Mouse (Mus musculus) MEL (cell line): Measurements from ENCODE around the gene Mtmr10. TPM values are rescaled to one million over a fixed set of nuclear protein-coding genes. Genes with fewer than 3 reads are reported as not detected.

Source experiments
- DNase-seq: peaks from one replicate; pipeline ENCODE4 v3.0.0; 2011; ENCODE audit warnings: low read depth, low spot score
- H3K27ac ChIP-seq: 2 replicates; pipeline ENCODE4 v1.5.1; 2012; ENCODE audit warnings: low read depth, mild to moderate bottlenecking, control low read depth, low read length, moderate library complexity; ENCODE audit not compliant: control insufficient read depth
- H3K27me3 ChIP-seq, 2 experiments: fragments of 150-350 bp in 1 of 2; sonication (generic) in 1 of 2; 2 replicates each; pipeline ENCODE4 v1.6.1; 2012; ENCODE audit warnings: low read length in 2 of 2, mild to moderate bottlenecking in 2 of 2, improper control_type of control experiment in 1 of 2, moderate library complexity in 1 of 2; ENCODE audit not compliant: insufficient read depth in 2 of 2, control insufficient read depth in 1 of 2
- H3K36me3 ChIP-seq, 2 experiments: 2 replicates each; pipeline ENCODE4 v1.6.1; 2012 to 2014; ENCODE audit warnings: low read length in 2 of 2, improper control_type of control experiment in 1 of 2, inconsistent platforms in 1 of 2, mild to moderate bottlenecking in 1 of 2; ENCODE audit not compliant: insufficient read depth in 2 of 2, control insufficient read depth in 1 of 2
- H3K4me1 ChIP-seq, 2 experiments: fragments of 150-350 bp in 1 of 2; sonication (generic) in 1 of 2; 2 replicates each; pipeline ENCODE4 v1.6.1; 2012; ENCODE audit warnings: low read length in 2 of 2, improper control_type of control experiment in 1 of 2, mild to moderate bottlenecking in 1 of 2; ENCODE audit not compliant: insufficient read depth in 2 of 2, control insufficient read depth in 1 of 2
- H3K4me3 ChIP-seq, 2 experiments: fragments of 150-350 bp in 1 of 2; sonication (generic) in 1 of 2; 2 replicates each; pipeline ENCODE4 v1.5.1; 2012; ENCODE audit warnings: low read depth in 2 of 2, low read length in 2 of 2, mild to moderate bottlenecking in 2 of 2, moderate library complexity in 2 of 2, control low read depth in 1 of 2, improper control_type of control experiment in 1 of 2; ENCODE audit not compliant: control insufficient read depth in 1 of 2, insufficient read depth in 1 of 2
- H3K79me2 ChIP-seq: 2 replicates; pipeline ENCODE4 v1.6.1; 2012; ENCODE audit warnings: mild to moderate bottlenecking, low read length, moderate library complexity; ENCODE audit not compliant: control insufficient read depth, poor library complexity, insufficient read depth
- H3K9ac ChIP-seq: 2 replicates; pipeline ENCODE4 v1.6.1; 2012; ENCODE audit warnings: low read depth, mild to moderate bottlenecking, control low read depth, low read length, moderate library complexity; ENCODE audit not compliant: control insufficient read depth, poor library complexity, severe bottlenecking
- H3K9me3 ChIP-seq: fragments of 150-350 bp; sonication (generic); replicated peaks from 2 replicates; pipeline ENCODE4 v1.6.1; 2012; ENCODE audit warnings: mild to moderate bottlenecking, low read length, improper control_type of control experiment, moderate library complexity; ENCODE audit not compliant: insufficient read depth
- BHLHE40 ChIP-seq: IDR thresholded peaks from 2 replicates; pipeline ENCODE4 v1.6.1; 2012; ENCODE audit warnings: low read depth, mild to moderate bottlenecking, inconsistent platforms, low read length, improper control_type of control experiment, borderline replicate concordance
- CTCF ChIP-seq, 3 experiments: IDR thresholded peaks in 2 of 3; conservative IDR thresholded peaks in 1 of 3; 2 replicates each; pipeline ENCODE4 v1.5.1; 2011 to 2012; ENCODE audit warnings: low read length in 3 of 3, low read depth in 2 of 3, mild to moderate bottlenecking in 2 of 3, improper control_type of control experiment in 1 of 3, inconsistent platforms in 1 of 3, mixed read lengths in 1 of 3, moderate library complexity in 1 of 3; ENCODE audit not compliant: control insufficient read depth in 1 of 3, insufficient read depth in 1 of 3, poor library complexity in 1 of 3, severe bottlenecking in 1 of 3
- E2F4 ChIP-seq: IDR thresholded peaks from 2 replicates; pipeline ENCODE4 v1.6.1; 2011; ENCODE audit warnings: low read depth, low read length, improper control_type of control experiment, borderline replicate concordance
- ELF1 ChIP-seq: IDR thresholded peaks from 2 replicates; pipeline ENCODE4 v1.6.1; 2014; ENCODE audit warnings: low read depth, mild to moderate bottlenecking, inconsistent platforms, low read length, improper control_type of control experiment, moderate library complexity
- EP300 ChIP-seq, 2 experiments: IDR thresholded peaks; 2 replicates each; pipeline ENCODE4 v1.6.1; 2011; ENCODE audit warnings: improper control_type of control experiment in 2 of 2, low read length in 2 of 2, low read depth in 1 of 2, mild to moderate bottlenecking in 1 of 2
- ETS1 ChIP-seq: IDR thresholded peaks from 2 replicates; pipeline ENCODE4 v1.6.1; 2012; ENCODE audit warnings: low read depth, mild to moderate bottlenecking, inconsistent platforms, low read length, improper control_type of control experiment, moderate library complexity
- GABPA ChIP-seq: IDR thresholded peaks from 2 replicates; pipeline ENCODE4 v1.6.1; 2012; ENCODE audit warnings: low read depth, mild to moderate bottlenecking, inconsistent platforms, low read length, improper control_type of control experiment, moderate library complexity
- HCFC1 ChIP-seq: IDR thresholded peaks from 2 replicates; pipeline ENCODE4 v1.6.1; 2012; ENCODE audit warnings: low read depth, mild to moderate bottlenecking, inconsistent platforms, low read length, improper control_type of control experiment, moderate library complexity
- KAT2A ChIP-seq: conservative IDR thresholded peaks from 2 replicates; pipeline ENCODE4 v1.6.1; 2012; ENCODE audit warnings: low read depth, low read length, improper control_type of control experiment, inconsistent platforms
- MAX ChIP-seq: IDR thresholded peaks from 2 replicates; pipeline ENCODE4 v1.6.1; 2011; ENCODE audit warnings: low read length, improper control_type of control experiment
- MXI1 ChIP-seq: IDR thresholded peaks from 2 replicates; pipeline ENCODE4 v1.6.1; 2011; ENCODE audit warnings: mild to moderate bottlenecking, low read depth, low read length, improper control_type of control experiment
- MYC ChIP-seq: IDR thresholded peaks from 2 replicates; pipeline ENCODE4 v1.6.1; 2011; ENCODE audit warnings: low read depth, mild to moderate bottlenecking, low read length, improper control_type of control experiment, moderate library complexity
- NELFE ChIP-seq: IDR thresholded peaks from 2 replicates; pipeline ENCODE4 v1.6.1; 2011; ENCODE audit warnings: low read depth, low read length, improper control_type of control experiment
- NRF1 ChIP-seq: IDR thresholded peaks from 2 replicates; pipeline ENCODE4 v1.6.1; 2014; ENCODE audit warnings: low read depth, mild to moderate bottlenecking, inconsistent platforms, low read length, improper control_type of control experiment, moderate library complexity; ENCODE audit not compliant: poor library complexity, insufficient read depth, severe bottlenecking
- POLR2A ChIP-seq, 2 experiments: IDR thresholded peaks; 2 replicates each; pipeline ENCODE4 v1.6.1; 2011 to 2012; ENCODE audit warnings: low read length in 2 of 2, mild to moderate bottlenecking in 2 of 2, control low read depth in 1 of 2, improper control_type of control experiment in 1 of 2, low read depth in 1 of 2, moderate library complexity in 1 of 2; ENCODE audit not compliant: control insufficient read depth in 1 of 2, insufficient read depth in 1 of 2, poor library complexity in 1 of 2
- POLR2AphosphoS2 ChIP-seq: IDR thresholded peaks from 2 replicates; pipeline ENCODE4 v1.6.1; 2011; ENCODE audit warnings: low read length, improper control_type of control experiment
- RAD21 ChIP-seq: IDR thresholded peaks from 2 replicates; pipeline ENCODE4 v1.6.1; 2011; ENCODE audit warnings: mild to moderate bottlenecking, low read depth, low read length, improper control_type of control experiment
- SIN3A ChIP-seq: IDR thresholded peaks from 2 replicates; pipeline ENCODE4 v1.6.1; 2012; ENCODE audit warnings: low read length, improper control_type of control experiment, inconsistent platforms
- SMC3 ChIP-seq: IDR thresholded peaks from 2 replicates; pipeline ENCODE4 v1.6.1; 2011; ENCODE audit warnings: low read depth, low read length, improper control_type of control experiment
- TAL1 ChIP-seq: IDR thresholded peaks from 2 replicates; pipeline ENCODE4 v1.6.1; 2012; ENCODE audit warnings: mild to moderate bottlenecking, inconsistent platforms, low read length, moderate library complexity, mixed read lengths
- TCF12 ChIP-seq: IDR thresholded peaks from 2 replicates; pipeline ENCODE4 v1.6.1; 2014; ENCODE audit warnings: low read depth, mild to moderate bottlenecking, inconsistent platforms, low read length, improper control_type of control experiment, moderate library complexity
- UBTF ChIP-seq: IDR thresholded peaks from 2 replicates; pipeline ENCODE4 v1.6.1; 2012; ENCODE audit warnings: low read depth, mild to moderate bottlenecking, inconsistent platforms, low read length, improper control_type of control experiment, moderate library complexity, borderline replicate concordance; ENCODE audit not compliant: insufficient read depth
- ZC3H11A ChIP-seq: IDR thresholded peaks from 2 replicates; pipeline ENCODE4 v1.6.1; 2012; ENCODE audit warnings: low read depth, mild to moderate bottlenecking, inconsistent platforms, low read length, improper control_type of control experiment
- ZNF384 ChIP-seq: IDR thresholded peaks from 2 replicates; pipeline ENCODE4 v1.6.1; 2012; ENCODE audit warnings: low read depth, mild to moderate bottlenecking, inconsistent platforms, low read length, improper control_type of control experiment
- polyA plus RNA-seq, 2 experiments: library from polyadenylated mRNA; stranded (reverse) in 1 of 2; unstranded in 1 of 2; fragments of >175 nt in 1 of 2; fragments of >200 nt in 1 of 2; gene quantifications; 2 replicates each; pipeline versions ENCODE4 v1.2.1 to v1.2.4; 2012; ENCODE audit warnings: low replicate concordance in 2 of 2, low read depth in 1 of 2; ENCODE audit not compliant: insufficient read length in 2 of 2, insufficient read depth in 1 of 2, missing spikeins in 1 of 2
- total RNA-seq: library from RNA; depleted of rRNA; stranded (reverse); fragments of 300-350 nt; gene quantifications from 2 replicates; pipeline ENCODE4 v1.2.3, GENCODE M21; 2012; rRNA removed

The Mtmr10 gene
- total RNA-seq (1.2 and 1.7 TPM in 2 replicates), polyA plus RNA-seq (1 to 10 TPM in 1 of 2 experiments, not detected in 1; 2.4 TPM)

DNA sequence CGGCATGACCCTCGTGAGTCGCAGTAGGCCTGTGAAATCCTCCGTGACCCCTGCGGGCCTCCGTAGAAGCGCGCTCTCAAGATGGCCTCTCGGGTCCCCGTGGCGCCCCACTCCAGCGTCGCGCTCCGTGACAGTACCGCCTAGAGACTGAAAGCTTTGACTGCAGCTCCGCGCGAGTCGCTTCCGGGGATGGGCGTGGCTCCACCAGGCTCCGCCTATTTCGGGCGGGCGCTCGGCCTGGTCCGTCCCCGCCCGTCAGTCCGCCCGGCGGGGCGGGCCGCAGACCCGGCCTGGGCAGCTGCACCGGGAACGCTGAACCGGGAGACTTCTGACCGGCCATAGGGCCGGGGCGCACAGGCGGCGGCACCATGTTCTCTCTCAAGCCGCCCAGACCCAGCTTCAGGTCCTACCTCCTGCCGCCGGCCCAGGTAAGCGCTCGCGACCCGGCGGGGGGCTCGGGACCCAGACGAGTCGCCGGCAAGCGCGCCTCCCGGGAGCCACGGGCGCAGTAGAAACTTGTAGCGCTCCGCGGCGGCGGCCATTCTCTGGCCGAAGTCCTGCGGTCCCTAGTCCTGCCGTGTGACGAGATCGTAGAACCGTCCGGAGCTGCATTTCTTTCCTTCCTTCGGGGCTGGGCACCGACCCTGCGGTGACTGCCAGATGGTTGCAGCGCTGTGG lies at the start of gene Mtmr10:
Gene Mtmr10 (plus strand): TSS at position 240 of the 678 bp plus-strand sequence.
- Histone ChIP-seq H3K9ac (peak within 1 kb of the TSS; percentile 88), H3K4me3 (peak within 1 kb of the TSS; percentile 92 to 97), H3K36me3 (peaks cover 0 to 3% of the 10 kb centered on the region in 2 experiments; a peak in 1 of 4 replicates), H3K79me2 (no peaks in the 10 kb centered on the region; the same call in 1 of the 2 replicates), H3K4me1 (peaks cover 5 to 7% of the 10 kb centered on the region in 2 experiments), H3K27me3 (no peaks in the 10 kb centered on the region), H3K9me3 (no peaks in the 10 kb centered on the region), H3K27ac (no peak within 1 kb of the TSS)
- peak; percentile 38; the same call in 1 of the 2 replicates for TF ChIP-seq TCF12
- peak; percentile 76 for TF ChIP-seq NELFE
- TF ChIP-seq POLR2A (IDR thresholded peaks at IDR 0.05; ENCODE audit: control insufficient read depth in 1 of 2, insufficient read depth in 1 of 2, low read depth in 1 of 2, low read length in 2 of 2, poor library complexity in 1 of 2) = peak; percentile 57 to 61; a peak in 2 of 4 replicates
- TF ChIP-seq NRF1 = no peak
- no peak; the same call in 1 of the 2 replicates for TF ChIP-seq ETS1
- peak; percentile 56 for TF ChIP-seq SIN3A
- peak; percentile 33; the same call in 1 of the 2 replicates for TF ChIP-seq POLR2AphosphoS2
- peak; percentile 72 for TF ChIP-seq MAX
- peak; percentile 75 for TF ChIP-seq MXI1
- TF ChIP-seq TAL1 = no peak
- TF ChIP-seq ELF1 = peak; percentile 92
- TF ChIP-seq ZC3H11A = no peak
- peak in 2 of 3 experiments; percentile 9 to 27; a peak in 1 of 6 replicates for TF ChIP-seq CTCF (IDR thresholded peaks at IDR 0.05 in 2 of 3, conservative IDR thresholded peaks at IDR 0.05 in 1 of 3; ENCODE audit: control insufficient read depth in 1 of 3, insufficient read depth in 1 of 3, low read depth in 2 of 3, low read length in 3 of 3, poor library complexity in 1 of 3, severe bottlenecking in 1 of 3)
- no peak for TF ChIP-seq E2F4
- TF ChIP-seq BHLHE40 = no peak
- TF ChIP-seq EP300 (IDR thresholded peaks at IDR 0.05; ENCODE audit: low read depth in 1 of 2, low read length in 2 of 2) = no peak
- TF ChIP-seq HCFC1 = peak; percentile 84
- 0 out of 2 replicates have a peak, but pooled peaks have one; percentile 43 for TF ChIP-seq UBTF
- no peak for TF ChIP-seq GABPA
- 0 out of 2 replicates have a peak, but pooled peaks have one; percentile 30 for TF ChIP-seq MYC
- peak; percentile 52; the same call in 1 of the 2 replicates for TF ChIP-seq KAT2A
- no peak for TF ChIP-seq RAD21
- TF ChIP-seq SMC3 = no peak
- TF ChIP-seq ZNF384 = no peak
- peak; percentile 95 for DNase-seq
